ENCODE assay signal across 9 mouse cellular contexts in the genomic region with DNA sequence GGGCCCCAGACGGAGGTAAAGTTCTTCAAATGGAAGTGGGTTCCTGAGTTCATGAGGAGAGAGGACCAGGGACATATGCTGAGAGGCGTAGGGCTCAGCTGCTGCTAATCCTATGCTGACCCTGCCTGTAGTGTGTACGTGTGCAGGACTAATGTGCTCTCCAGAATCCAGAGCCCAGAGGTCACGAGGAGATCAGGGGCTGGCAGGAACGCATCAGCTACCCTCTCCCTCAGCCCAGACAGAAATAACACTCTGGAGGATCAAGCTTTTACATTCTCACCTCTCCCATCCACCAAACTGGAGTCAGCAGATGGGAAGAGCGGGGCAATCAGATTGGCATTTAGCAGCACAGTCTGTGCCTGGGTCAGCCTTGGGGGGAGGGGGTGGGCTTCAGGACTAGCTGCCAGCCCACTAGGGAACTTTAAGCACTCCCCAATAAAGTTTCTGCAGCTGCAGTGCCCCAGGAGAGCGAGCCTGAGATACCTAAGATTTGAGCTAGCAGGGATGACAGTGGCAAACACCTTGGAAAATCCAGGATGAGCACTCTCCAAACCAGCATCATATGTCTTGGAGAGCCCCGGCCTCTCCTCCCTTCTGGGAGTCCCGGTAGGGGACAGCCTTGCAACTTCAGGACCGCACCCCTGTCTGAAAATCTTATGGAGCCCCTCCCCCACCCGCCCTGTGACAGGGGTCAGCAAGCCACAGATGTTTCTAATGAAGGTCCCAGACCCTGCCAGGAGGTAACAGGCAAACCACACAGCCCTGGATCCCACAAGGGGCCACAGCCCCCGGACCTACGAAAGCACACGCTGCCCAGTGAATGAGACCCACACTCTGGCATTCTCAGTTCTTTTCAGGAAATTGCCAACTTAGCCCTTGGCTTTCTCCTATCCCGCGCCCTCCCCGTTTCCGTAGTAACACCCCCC.
A peak's percentile ranks its signal among the peaks of the same experiment; 100 is the strongest.
DNase-seq lines count a peak whose midpoint lies in the region; ATAC-seq lines count a peak whose summit lies in the region.
"Had no signal": no experiment of that assay in that cellular context is flagged by ENCODE, and none has a peak within 500 bp of the region (broad histone marks: within the 10 kb centered on the region; RNA-seq: fewer than 3 reads in every experiment).

No protein-coding gene starts in this region.

- peak; percentile 32 to 39 for DNase-seq in kidney, postnatal 4 days
- no peak for DNase-seq in kidney, adult 9 months
- DNase-seq in retina, postnatal 1 day: peak; percentile 61
- no peak for DNase-seq in right cerebral cortex, postnatal 10 days (ENCODE audit: low spot score in 2 of 2)
- DNase-seq in frontal cortex, adult 2 months (ENCODE audit: extremely low spot score in 1 of 2, low spot score in 1 of 2): no peak
- DNase-seq in kidney, adult 11 months: no peak

- no peaks in the 10 kb centered on the region for H3K9me3 ChIP-seq in forebrain, embryonic 15.5 days
- 0 out of 2 replicates have a peak, but pooled peaks cover 3% of the 10 kb centered on the region for H3K9me3 ChIP-seq in limb, embryonic 13.5 days

- H3K27me3 ChIP-seq in forebrain, embryonic 15.5 days: no peaks in the 10 kb centered on the region
- H3K27me3 ChIP-seq in limb, embryonic 13.5 days: no peaks in the 10 kb centered on the region

- 0 out of 2 replicates have a peak overlapping the region, but pooled peaks have one; percentile 11 for H3K9ac ChIP-seq in forebrain, embryonic 15.5 days (replicated peaks)
- peak overlapping the region; percentile 25 for H3K9ac ChIP-seq in limb, embryonic 13.5 days

- peak overlapping the region; percentile 33 for H3K4me2 ChIP-seq in forebrain, embryonic 15.5 days (replicated peaks)
- peak overlapping the region; percentile 51 for H3K4me2 ChIP-seq in limb, embryonic 13.5 days (replicated peaks)

- peak overlapping the region; percentile 58 for H3K27ac ChIP-seq in forebrain, embryonic 15.5 days (replicated peaks)
- peak overlapping the region; percentile 97 for H3K27ac ChIP-seq in limb, embryonic 13.5 days

- H3K4me3 ChIP-seq in forebrain, embryonic 15.5 days: no peak overlapping the region
- H3K4me3 ChIP-seq in limb, embryonic 13.5 days: 0 out of 2 replicates have a peak overlapping the region, but pooled peaks have one; percentile 3

- H3K4me1 ChIP-seq in forebrain, embryonic 15.5 days: peaks cover 30% of the 10 kb centered on the region
- H3K4me1 ChIP-seq in limb, embryonic 13.5 days: peaks cover 61% of the 10 kb centered on the region

- WGBS in forebrain, embryonic 15.5 days: 11% methylated on average over 17 of the region's 18 CpGs
- WGBS in limb, embryonic 13.5 days: 7% methylated on average over 18 of the region's 18 CpGs

- H3K36me3 ChIP-seq in forebrain, embryonic 15.5 days: no peaks in the 10 kb centered on the region
- no peaks in the 10 kb centered on the region for H3K36me3 ChIP-seq in limb, embryonic 13.5 days

- peak; percentile 67 for ATAC-seq in forebrain, embryonic 15.5 days (replicated peaks)
- ATAC-seq in limb, embryonic 13.5 days (ENCODE audit: low FRiP score, low read depth): peak; percentile 37; the same call in 1 of the 2 replicates
- ATAC-seq: inflammation-experienced regulatory T-cells, adult 6 months had no signal

Comparison
In these comparisons a context has a peak if more than half of its experiments do, and no peak if none do; other contexts are left out.
1. DNase-seq: peak in kidney, postnatal 4 days (2 of 2) and retina, postnatal 1 day (single experiment); none in kidney, adult 9 months (single experiment), right cerebral cortex, postnatal 10 days (0 of 2), frontal cortex, adult 2 months (0 of 2) and kidney, adult 11 months (single experiment).